Mouse (Mus musculus) CH12.LX (cell line): Measurements from ENCODE around the gene Lrif1.

ENCODE experiments used
- CTCF ChIP-seq, 2 experiments: IDR thresholded peaks in 1 of 2; conservative IDR thresholded peaks in 1 of 2; 2 replicates each; pipeline ENCODE4 v1.5.1; 2011 to 2012; ENCODE audit warnings: low read depth in 2 of 2, low read length in 2 of 2, improper control_type of control experiment in 1 of 2, inconsistent platforms in 1 of 2, mild to moderate bottlenecking in 1 of 2, moderate library complexity in 1 of 2
- GABPA ChIP-seq: IDR thresholded peaks from 2 replicates; pipeline ENCODE4 v1.6.1; 2012; ENCODE audit warnings: low read depth, low read length, improper control_type of control experiment, inconsistent platforms; ENCODE audit not compliant: insufficient replicate concordance
- MAFK ChIP-seq: IDR thresholded peaks from 2 replicates; pipeline ENCODE4 v1.6.1; 2011; ENCODE audit warnings: low read length, improper control_type of control experiment; ENCODE audit not compliant: insufficient replicate concordance
- MAX ChIP-seq: IDR thresholded peaks from 2 replicates; pipeline ENCODE4 v1.6.1; 2011; ENCODE audit warnings: low read length, improper control_type of control experiment
- MAZ ChIP-seq: IDR thresholded peaks from 2 replicates; pipeline ENCODE4 v1.6.1; 2012; ENCODE audit warnings: low read depth, mild to moderate bottlenecking, inconsistent platforms, low read length, improper control_type of control experiment, moderate library complexity
- POLR2A ChIP-seq: IDR thresholded peaks from 2 replicates; pipeline ENCODE4 v1.6.1; 2011; ENCODE audit warnings: low read depth, mild to moderate bottlenecking, improper control_type of control experiment, low read length
- RCOR1 ChIP-seq: conservative IDR thresholded peaks from 2 replicates; pipeline ENCODE4 v1.6.1; 2012; ENCODE audit warnings: low read depth, mild to moderate bottlenecking, inconsistent platforms, low read length, improper control_type of control experiment
- TCF12 ChIP-seq: IDR thresholded peaks from 2 replicates; pipeline ENCODE4 v1.6.1; 2014; ENCODE audit warnings: low read depth, mild to moderate bottlenecking, inconsistent platforms, low read length, improper control_type of control experiment
- USF1 ChIP-seq: IDR thresholded peaks from 2 replicates; pipeline ENCODE4 v1.6.1; 2014; ENCODE audit warnings: low read depth, mild to moderate bottlenecking, inconsistent platforms, low read length, improper control_type of control experiment
- ZC3H11A ChIP-seq: IDR thresholded peaks from 2 replicates; pipeline ENCODE4 v1.6.1; 2012; ENCODE audit warnings: low read depth, mild to moderate bottlenecking, inconsistent platforms, low read length, improper control_type of control experiment
- ZKSCAN1 ChIP-seq: IDR thresholded peaks from 2 replicates; pipeline ENCODE4 v1.6.1; 2012; ENCODE audit warnings: low read depth, inconsistent platforms, low read length, improper control_type of control experiment, borderline replicate concordance

GRCm38 (mm10) chr3:106685381-106685780, 594 bp downstream of the Lrif1 start:
- no peak for TF ChIP-seq CTCF (conservative IDR thresholded peaks at IDR 0.05 in 1 of 2, IDR thresholded peaks at IDR 0.05 in 1 of 2; ENCODE audit: low read depth in 2 of 2, low read length in 2 of 2)
- no peak for TF ChIP-seq ZKSCAN1
- TF ChIP-seq TCF12, result no peak
- no peak for TF ChIP-seq MAFK
- no peak for TF ChIP-seq MAX
- TF ChIP-seq USF1, result no peak
- no peak for TF ChIP-seq ZC3H11A
- no peak for TF ChIP-seq POLR2A
- TF ChIP-seq RCOR1, result no peak
- TF ChIP-seq MAZ, result no peak
- no peak for TF ChIP-seq GABPA
